Mouse (Mus musculus) testis, adult 2 months (tissue): ENCODE measurements around the gene Ccdc63.

Experiments
- CTCF ChIP-seq: fragments of 200-500 bp; IDR thresholded peaks from 2 replicates; pipeline ENCODE4 v1.5.1; 2012; ENCODE audit warnings: low read depth, mild to moderate bottlenecking, inconsistent platforms, low read length, moderate library complexity; ENCODE audit not compliant: control insufficient read depth, insufficient read depth, insufficient replicate concordance
- POLR2A ChIP-seq: fragments of 200-500 bp; IDR thresholded peaks from 2 replicates; pipeline ENCODE4 v1.6.1; 2012; ENCODE audit warnings: low read depth, mild to moderate bottlenecking, inconsistent platforms, low read length, moderate library complexity; ENCODE audit not compliant: control insufficient read depth

GRCm38 (mm10) chr5:122108104-122108503 lies 32.5 kb downstream of the Ccdc63 start:
- TF ChIP-seq CTCF (no peak), POLR2A (no peak)
